Mouse (Mus musculus) right cerebral cortex, postnatal 4 days (tissue): ENCODE data around the gene Plekhg2.

ENCODE experiments used
- DNase-seq: peaks from one replicate; pipeline ENCODE4 v3.0.0-alpha.2; 2022

The Plekhg2 gene

DNA sequence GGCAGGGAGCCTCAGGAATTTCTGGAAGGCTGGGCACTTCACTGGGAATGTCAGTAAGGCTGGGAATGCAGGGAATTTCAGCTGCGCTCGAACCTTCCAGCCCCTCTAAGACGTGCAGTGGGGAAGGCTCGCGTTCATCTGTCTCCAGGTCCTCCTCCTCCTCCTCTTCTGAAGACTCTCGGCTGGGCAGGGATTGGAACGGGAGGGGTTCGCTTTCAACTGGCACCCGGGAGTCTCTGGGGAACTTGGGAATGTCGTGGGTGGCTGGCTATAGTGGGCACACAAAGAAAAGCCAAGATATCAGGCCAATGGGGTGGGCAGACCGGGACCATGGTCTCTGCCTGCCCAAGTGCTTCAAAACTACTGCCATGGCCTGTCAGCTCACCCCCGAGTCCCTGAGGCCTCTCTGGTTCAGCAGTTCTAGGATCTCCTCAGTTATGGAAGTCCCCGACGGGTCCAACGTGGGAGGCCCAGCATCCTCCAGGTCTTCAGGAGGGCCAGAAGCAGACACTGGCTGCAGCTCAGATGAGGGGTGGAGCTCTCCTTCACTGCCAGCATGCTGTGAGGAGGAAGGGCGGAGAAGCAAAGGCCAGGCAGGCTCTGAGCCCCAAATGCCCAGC is 9.8 kb downstream of the Plekhg2 start:
- no peak for DNase-seq

DNA sequence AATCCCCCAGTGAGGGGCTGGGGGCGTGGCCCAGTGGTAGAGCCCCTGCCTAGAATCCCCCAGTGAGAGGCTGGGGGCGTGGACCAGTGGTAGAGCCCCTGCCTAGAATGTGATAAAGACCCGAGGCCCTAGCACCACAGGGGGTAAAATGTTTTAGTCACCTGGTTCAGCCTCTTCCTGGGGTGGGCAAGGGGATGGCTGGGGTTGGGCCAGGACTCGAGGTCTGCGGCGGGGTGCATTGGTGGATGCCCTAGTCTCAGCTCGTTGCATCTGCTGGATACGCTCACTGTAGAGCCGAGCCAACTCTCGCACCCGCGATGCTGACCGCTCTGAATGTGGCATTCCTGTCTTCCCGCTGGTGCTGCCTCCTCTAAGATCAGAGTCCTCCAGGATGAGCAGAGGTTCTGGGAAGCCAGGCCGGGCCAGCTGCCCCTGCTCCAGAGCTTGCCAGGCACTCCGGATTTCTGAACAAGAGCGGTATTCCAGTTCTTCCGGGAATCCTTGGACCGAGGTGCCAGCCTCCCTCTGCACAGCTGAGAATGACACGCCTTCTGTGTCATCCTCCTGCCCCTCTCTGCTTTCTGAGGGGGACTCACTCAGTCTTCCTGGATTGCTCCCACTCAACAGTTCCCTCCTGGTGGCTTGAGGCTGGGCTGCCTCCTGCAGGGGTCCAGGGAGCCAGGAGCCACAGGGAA is 10.6 kb downstream of the Plekhg2 start:
- no peak for DNase-seq

DNA sequence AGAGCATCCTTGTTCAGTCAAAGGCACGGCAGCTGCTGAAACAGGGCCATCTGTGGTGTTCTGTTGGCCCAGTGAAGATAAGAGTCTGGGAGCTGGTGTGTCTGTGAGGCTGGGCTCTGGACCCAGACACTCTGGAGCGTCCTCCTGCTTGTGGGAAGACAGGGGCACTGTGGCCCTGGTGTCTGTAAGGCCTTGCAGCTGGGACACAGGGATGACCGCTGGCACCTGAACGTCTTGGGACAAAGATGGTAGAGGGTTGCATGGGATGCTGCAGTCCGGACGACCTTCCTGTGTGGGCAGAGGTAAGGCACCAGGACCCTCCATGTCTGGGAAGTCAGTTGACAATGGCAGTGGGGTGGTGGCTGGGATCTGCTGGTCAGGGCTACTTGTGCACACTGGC is 12.1 kb downstream of the Plekhg2 start:
- no peak for DNase-seq

DNA sequence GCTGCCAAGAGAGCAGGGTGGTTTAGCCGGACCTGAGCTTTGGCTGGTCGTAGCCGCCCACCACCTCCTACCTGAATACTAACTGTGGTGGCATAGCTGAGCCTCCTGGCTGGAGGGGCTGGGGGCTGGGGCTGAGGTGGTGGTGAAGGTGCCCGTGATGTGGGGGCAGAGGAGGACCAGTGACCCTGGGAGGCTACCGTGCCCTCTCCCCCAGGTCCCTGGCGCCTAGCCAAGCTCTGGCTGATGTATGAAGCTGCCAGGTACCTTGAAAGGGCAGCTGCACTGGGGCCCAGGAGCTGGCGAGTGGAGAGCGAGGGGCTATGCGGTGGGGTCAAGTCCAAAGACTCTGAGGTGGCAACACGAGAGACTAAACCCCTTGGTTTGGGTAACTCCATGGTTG is 12.5 kb downstream of the Plekhg2 start:
- DNase-seq: no peak

DNA sequence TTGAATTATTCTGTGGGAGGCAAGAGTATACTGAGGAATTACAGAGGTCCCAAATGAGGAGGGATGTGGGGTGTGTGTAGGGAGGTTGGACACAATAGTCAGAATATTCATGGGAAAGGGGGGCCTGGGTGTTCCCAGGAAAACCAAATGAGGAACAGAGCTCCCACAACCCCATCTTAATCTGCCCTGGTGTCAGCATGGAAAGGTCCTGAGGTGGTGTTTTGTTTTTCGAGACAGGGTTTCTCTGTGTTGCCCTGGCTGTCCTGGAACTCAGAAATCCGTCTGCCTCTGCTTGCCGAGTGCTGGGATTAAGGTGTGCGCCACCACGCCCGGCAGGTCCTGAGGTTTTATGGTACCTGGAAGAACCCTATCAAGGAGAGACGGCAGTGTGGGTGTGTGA is 14.0 kb downstream of the Plekhg2 start:
- DNase-seq: no peak

DNA sequence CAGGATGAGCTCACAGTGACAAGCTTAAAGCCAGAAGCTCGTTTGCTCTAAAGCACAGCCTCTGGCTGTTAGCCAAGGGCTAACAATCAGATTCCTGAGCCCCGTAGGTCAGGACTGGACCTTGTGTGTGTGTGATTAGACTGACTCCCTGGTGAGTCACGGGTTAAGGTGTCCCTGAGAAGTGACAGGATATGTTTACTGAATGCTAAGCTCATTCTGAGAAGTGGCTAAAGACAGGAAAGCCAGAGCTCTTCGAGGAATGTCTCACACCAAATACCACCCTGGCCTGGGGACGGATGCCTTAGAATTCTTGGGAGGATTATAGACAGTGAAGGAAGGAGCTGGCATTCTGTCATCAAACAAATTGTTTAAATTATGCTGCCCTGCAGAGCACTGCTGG is 14.4 kb downstream of the Plekhg2 start:
- no peak for DNase-seq

DNA sequence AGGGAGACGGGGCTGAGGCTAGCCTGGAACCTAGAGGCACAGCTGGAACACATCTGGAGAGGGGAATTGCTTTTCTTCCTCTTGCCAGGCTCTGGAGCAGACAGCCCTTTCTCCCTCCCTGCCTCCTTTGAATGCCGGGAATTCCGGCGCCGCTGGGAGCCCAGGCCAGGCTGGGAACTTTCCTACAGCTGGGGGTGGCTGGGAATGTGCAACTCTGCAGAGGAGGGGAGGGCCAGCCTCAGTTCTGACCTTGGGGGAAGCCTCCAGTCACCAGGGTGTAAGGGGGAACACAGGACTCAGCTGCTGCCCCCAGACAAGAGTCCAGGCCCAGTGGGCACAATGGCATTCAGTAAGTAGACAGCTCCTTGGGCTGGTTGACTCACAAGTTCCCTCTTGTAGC is 15.4 kb downstream of the Plekhg2 start:
- DNase-seq: no peak

DNA sequence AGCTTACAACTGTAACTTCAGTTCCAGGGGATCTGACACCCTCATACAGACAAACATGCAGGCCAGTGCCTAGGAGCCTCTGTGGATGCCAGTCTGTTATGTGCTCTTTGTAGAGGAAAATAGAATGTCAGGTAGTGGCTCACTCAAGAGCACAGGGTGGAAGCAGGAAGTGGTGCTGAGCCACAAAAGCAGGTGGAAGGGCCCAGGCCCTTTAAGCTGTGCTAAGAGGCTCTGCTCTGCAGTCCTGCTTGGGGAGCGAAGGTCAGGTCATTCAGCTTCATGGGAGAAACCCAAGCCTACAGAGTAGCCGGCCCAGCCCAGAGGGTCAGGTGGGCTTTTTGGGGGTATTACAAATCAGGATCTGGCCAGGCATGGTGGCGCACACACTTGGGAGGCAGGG is 17.2 kb downstream of the Plekhg2 start:
- no peak for DNase-seq

DNA sequence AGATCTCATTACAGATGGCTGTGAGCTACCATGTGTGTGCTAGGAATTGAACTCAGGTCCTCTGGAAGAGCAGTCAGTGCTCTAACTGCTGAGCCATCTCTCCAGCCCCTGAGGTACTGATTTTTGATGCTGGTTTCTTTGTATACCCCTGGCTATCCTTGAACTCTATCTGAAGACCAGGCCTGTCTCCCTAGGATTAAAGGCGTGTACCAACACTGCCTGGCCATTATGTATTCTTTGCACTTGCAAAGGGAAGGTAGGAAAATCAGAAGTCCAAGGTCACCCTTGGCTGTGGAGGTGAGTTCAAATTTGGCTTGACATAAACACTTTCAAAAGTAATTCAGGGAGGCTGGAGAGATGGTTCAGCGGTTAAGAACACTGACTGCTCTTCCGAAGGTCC is 17.8 kb downstream of the Plekhg2 start:
- DNase-seq: no peak

DNA sequence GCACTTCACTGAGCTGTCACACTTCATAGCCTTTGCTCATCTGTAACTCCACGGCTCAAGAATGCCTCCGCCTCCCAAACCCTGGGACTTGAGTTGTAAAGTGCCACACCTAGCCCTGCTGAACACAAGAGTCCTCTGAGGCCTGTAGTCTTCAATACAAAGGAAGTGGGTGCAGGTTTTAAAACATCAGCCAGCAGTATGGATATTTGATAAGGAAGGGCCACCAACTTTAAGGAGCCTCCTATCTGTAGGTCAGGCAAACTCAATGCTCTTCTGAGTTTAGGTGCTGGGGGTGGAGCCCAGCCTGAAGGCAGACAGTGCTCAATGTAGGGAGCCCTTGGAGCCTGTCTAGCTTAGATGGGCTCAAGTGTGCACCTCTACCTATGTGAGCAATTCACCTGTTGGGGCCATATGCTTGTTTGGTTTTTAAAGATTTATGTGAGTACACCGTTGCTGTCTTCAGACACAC is 18.3 kb downstream of the Plekhg2 start:
- no peak for DNase-seq

DNA sequence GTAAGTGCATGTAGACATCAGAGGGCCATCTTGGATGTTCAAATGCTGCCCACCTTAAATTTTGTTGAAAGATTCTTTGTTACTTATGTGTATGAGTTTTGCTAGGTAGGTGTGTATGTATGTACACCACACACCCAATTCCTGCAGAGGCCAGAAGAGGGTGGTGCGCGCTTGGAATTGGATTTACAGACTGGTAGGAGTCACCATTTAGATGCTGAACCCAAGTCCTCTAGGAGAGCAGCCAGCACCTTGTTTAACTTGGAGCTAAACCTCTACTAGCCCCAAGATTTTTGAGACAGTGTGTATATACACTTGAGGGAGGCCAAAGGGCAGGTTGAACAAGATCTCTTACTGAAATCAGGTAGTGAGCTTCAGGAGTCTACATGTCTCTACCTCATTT is 19.1 kb downstream of the Plekhg2 start:
- DNase-seq: no peak

DNA sequence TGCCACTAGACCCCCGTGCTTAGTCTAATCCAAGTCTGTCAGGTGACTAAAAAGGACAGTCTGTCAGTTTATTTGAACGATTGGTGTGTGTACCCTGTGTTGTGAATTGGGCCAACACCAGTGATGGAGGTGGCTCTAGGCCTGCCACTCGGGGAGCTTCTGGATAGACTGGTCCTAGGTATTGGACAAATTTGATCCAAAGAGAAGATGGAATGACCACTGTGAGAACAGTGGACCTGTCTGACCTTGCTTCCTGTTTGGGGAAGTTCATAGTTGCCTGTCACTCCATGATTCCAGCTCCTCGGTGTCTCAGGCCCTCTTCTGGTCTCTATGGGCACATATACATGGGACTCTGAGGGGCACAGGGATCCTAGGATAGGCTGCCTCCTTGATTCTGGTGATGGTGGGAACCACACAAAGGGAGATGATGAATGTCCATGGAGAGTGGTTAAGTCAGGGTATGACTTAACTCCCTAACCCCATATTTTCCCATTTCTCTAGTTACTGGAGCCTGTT is 20.7 kb downstream of the Plekhg2 start:
- DNase-seq: no peak

DNA sequence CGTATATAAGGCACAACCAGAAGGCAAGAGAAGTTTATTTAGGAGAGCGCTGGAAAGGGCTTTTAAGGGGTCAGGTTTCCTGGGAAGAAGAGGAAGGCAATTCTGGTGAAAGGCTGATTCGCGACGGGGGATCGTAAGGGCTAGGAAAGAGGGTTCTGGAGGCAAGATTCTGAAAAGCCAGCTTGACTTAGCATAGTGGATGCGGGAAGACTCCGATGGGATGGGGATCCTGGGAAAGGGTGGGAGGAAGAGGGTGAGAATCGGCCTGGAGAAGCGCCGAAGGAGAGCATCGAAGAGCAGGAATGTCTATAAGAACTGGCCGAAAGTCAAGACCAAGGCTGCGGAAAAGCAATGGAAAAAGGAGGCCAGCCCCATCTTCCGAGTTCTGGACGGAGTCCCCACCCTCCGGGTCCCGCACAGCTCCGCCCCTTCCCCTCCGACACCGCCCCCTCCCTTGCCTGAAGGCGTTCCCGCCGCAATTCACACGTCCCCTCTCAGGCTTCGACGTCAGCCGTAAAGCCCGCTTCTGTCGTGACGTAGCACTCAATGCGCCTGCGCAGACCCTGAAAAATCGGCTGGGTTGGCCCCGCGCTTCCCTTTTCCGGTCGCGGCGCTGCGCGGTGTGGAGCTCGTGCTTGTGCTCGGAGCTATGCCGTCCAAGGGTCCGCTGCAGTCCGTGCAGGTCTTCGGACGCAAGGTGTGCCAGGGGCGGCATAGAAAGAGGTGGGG is 22.1 kb downstream of the Plekhg2 start, which contains the start of gene Rps16:
Gene Rps16 (plus strand): TSS at position 498 of the 729 bp plus-strand sequence.
- peak; percentile 99 for DNase-seq

DNA sequence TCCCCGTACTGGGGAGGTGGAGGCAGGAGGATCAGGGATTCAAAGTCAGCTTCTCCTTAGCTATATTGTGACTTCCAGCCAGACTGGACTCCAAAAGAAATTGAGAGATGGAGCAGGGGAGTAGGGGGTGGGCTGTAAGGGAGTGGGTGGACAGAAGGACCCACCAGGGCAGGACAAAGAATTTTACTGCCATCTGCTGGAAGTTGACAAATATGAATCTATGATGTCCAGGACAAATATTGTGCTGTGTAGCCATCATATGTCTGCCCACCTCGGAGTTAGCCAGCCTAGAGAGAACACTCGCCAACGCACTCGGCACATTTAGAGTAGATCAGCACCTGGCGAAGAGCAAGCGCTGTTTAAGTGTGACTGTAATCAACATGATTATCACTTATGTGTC is 23.8 kb downstream of the Plekhg2 start:
- no peak for DNase-seq

DNA sequence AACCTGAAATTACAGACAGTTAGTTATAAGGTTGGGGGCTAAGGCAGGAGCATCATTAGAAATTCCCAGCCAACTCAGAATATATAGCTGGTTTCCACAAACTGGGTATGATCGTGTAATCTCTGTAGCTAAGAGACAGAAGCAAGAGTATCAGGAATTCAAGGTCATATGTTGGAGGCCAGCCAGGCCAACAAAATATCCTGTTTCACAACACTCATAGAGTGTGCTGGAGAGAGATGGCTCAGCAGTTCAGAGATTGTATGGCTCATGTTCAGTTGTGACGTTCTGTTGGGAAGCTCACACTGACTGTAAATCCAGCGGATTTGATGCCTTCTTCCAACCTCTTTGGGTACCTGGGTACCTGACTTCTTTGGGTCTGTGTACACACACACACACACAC is 24.7 kb downstream of the Plekhg2 start:
- DNase-seq: no peak

DNA sequence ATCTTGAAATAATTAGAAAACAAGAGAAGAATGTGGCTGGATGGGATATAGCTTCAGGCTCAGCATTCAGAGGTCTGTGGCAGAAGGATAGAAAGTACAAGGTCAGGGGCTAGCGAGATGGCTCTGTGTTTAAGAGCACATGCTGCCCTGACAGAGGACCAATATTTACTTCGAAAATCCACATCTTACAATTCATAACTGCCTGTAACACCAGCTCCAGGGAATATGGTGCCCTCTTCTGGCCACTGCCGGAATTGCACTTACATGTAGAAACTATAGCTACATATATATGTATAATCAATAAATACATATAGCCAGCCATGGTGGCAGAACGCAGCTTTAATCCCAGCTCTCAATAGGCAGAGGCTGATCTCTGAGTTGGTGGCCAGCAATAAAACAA is 27.8 kb downstream of the Plekhg2 start:
- peak; percentile 81 for DNase-seq

DNA sequence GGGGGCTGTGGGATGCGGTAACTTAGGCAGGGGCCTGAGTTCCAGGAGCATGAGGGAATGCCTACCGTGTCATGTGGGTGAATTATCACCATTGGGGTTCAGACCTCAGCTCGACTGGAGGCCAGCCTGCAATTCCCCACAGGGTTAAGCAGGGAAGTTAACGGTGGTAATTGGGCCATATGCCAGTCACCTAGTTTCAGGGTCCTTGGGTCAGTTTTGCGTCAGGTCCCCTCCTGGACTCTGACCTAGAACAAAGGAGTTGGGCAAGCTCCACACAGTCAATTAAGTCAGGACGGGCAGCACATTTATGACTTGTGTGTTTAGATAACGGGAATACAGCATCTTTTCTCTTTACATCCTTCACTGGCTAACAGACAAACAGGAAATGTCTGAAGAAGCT is 31.0 kb downstream of the Plekhg2 start:
- DNase-seq: no peak

DNA sequence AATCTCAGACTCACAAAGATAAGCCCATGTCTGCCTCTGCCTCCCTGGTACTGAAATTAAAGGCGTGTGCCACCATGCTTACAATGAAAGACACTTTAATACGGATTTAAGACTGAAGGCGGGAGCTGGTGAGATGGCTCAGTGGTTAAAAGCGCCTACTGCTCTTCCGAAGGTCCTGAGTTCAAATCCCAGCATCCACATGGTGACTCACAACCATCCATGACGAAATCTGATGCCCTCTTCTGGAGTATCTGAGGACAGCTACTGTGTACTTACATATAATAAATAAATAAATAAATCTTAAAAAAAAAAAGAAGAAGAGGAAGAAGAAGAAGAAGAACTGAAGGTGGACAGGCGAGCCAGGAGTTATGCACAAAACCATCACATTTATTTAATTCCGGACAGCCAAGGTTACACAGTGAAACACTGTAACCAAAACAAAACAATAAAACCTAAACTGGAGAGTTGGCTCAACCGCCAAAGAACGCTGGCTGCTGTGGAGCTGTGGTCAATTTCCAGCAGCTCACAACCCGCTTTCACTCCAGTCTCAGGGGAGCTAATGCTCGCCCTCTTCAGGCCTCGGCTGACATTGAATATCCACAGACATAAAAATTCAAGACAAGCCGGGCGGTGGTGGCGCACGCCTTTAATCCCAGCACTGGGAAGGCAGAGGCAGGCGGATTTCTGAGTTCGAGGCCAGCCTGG is 33.0 kb downstream of the Plekhg2 start:
- DNase-seq: no peak

DNA sequence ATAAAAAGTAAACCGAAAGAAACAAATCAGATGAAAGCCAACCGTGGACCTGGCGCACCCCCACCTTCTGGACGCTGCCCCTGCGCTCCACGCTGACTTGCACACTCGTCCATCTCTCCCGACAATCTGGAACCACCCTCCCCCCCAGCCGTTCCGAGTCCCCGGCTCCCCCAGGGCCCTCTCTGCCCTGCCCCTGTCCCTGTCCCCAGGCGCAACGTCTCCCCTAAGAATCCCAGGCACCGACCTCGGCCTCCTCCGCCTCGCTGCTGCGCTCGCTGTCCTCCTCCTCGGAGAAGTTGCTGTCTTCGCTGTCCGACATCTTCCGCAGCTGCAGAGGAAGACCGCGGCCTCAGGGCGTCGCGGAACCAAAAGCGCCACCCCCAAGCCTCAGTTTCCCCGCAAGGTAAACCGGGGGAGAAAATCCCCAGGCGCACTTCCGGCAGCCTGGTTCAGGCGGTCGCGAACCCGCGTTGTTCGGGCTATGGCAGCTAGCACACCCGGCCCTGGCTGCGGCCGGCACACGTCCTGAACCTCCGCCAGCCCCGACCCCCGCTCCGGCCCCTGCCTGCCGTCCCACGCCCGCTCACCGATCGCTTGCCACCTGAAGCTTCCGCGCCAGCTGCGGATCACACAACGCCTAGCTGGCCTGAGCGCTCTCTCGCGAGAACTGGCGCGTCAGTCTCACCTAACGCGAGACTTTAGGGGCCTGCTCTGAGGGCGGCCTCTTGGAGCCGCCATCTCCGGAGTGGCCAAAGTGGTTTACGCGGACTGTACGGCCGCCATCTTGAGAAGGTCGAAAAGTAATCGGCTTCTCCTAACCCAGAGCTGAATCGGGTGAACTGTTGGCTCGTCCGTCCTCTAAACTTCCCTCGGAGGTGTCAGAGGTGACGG is 34.0 kb downstream of the Plekhg2 start, which contains the start of gene Supt5:
Gene Supt5 (minus strand): TSS at position 639 of the 891 bp plus-strand sequence.
- DNase-seq: peak; percentile 91

DNA sequence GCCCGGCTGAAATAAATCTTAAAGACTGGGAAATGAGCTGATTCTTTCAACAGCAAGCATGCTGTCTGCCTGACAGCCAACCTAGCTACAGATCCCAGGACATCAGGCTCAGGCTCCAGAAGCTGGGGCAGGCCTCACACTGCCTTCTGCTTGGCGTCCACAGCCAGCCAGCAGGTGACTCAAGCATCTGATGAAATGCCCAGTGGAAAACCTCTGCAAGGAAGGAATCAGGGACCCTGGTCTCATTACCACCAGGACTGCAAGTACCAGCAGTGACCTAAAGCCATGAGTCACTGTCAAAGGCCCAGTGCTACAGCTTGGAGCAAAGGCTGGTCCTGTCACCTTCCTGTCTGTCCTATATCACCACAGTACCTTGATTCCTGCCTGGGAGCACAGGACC is 36.9 kb downstream of the Plekhg2 start:
- no peak for DNase-seq

DNA sequence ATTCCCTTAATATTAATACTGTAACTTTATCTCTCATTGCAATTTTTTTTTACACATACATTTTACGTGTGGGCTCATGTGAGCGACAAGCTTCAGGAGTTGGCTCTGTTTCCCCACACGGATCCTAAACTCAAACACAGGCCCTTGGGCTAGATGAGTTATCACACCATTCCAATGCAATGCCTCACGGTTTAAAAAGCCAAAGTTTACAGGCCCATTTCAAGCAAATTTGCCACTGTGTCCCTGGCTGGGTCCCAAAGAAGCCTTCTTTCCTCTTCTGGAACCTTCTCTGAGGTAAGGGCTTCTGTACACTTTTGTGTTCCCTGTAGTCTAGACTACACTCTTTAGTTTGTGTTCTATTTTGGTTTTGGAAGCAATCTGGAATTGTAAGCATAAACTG is 37.9 kb downstream of the Plekhg2 start:
- no peak for DNase-seq

DNA sequence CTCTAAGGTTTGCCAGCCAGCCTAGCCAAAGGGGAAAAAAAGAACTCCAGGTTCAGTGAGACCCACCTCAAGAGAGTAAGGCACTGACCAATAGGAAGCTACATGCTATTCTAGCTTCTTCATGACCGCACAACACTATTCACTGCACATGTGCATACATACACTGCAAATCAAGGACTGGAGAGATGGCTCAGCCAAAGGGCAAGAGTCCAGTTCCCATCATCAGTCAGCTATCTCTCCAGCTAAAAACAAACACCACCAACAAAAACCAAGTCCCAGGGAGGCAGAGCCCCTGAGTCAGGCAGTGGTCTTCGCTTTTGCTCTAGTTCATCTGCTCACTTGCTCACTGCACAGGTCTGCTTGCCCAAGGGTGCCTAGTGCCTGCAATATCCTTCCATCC is 44.1 kb downstream of the Plekhg2 start:
- no peak for DNase-seq
